Mouse (Mus musculus): ENCODE results near the gene Gsta2. TPM values are rescaled to one million over a fixed set of nuclear protein-coding genes. Genes with fewer than 3 reads are reported as not detected.

Gsta2 gene
- 0.21 TPM in 1 of 2 replicates, not detected in the other for polyA plus RNA-seq (2012; rRNA removed)

GRCm38 (mm10) chr9:78355611-78356010 is at the start of gene Gsta2:
Gsta2 (minus strand) TSS chr9:78355788.
- DNase-seq (ENCODE audit: extremely low spot score in 1 of 2, low spot score in 1 of 2), result no peak

- no peak for DNase-seq (ENCODE audit: extremely low spot score in 1 of 2, low spot score in 1 of 2)
These were observed 46.0 kb upstream of the Gsta2 start for GRCm38 (mm10) chr9:78401596-78401995.

- DNase-seq (ENCODE audit: extremely low spot score in 1 of 2, low spot score in 1 of 2), result no peak
These were observed 45.0 kb upstream of the Gsta2 start for GRCm38 (mm10) chr9:78400570-78400969.

- DNase-seq (ENCODE audit: extremely low spot score in 1 of 2, low spot score in 1 of 2), result no peak
These were observed 40.9 kb upstream of the Gsta2 start for GRCm38 (mm10) chr9:78396517-78396916.

- peak in 1 of 2 experiments; percentile 17 for DNase-seq (ENCODE audit: extremely low spot score in 1 of 2, low spot score in 1 of 2)
These were observed 40.2 kb upstream of the Gsta2 start, which contains the start of gene Ddx43 for GRCm38 (mm10) chr9:78395630-78396351. Ddx43 (plus strand) TSS chr9:78395777.

- no peak for DNase-seq (ENCODE audit: extremely low spot score in 1 of 2, low spot score in 1 of 2)
These were observed 39.6 kb upstream of the Gsta2 start for GRCm38 (mm10) chr9:78395244-78395629.

GRCm38 (mm10) chr9:78394602-78395001 is 39.0 kb upstream of the Gsta2 start:
- peak in 1 of 2 experiments; percentile 9 for DNase-seq (ENCODE audit: extremely low spot score in 1 of 2, low spot score in 1 of 2)

GRCm38 (mm10) chr9:78393741-78394140 is 38.2 kb upstream of the Gsta2 start:
- no peak for DNase-seq (ENCODE audit: extremely low spot score in 1 of 2, low spot score in 1 of 2)

GRCm38 (mm10) chr9:78389981-78390380 is 34.4 kb upstream of the Gsta2 start:
- DNase-seq (ENCODE audit: extremely low spot score in 1 of 2, low spot score in 1 of 2), result no peak

GRCm38 (mm10) chr9:78386947-78387346 is 31.4 kb upstream of the Gsta2 start:
- DNase-seq (ENCODE audit: extremely low spot score in 1 of 2, low spot score in 1 of 2), result no peak

GRCm38 (mm10) chr9:78385893-78386292 is 30.3 kb upstream of the Gsta2 start:
- no peak for DNase-seq (ENCODE audit: extremely low spot score in 1 of 2, low spot score in 1 of 2)

GRCm38 (mm10) chr9:78378113-78378785 is 22.7 kb upstream of the Gsta2 start, which contains the start of gene Ooep:
Ooep (minus strand) TSS chr9:78378725.
- DNase-seq (ENCODE audit: extremely low spot score in 1 of 2, low spot score in 1 of 2), result no peak

GRCm38 (mm10) chr9:78377546-78377945 is 22.0 kb upstream of the Gsta2 start:
- no peak for DNase-seq (ENCODE audit: extremely low spot score in 1 of 2, low spot score in 1 of 2)

GRCm38 (mm10) chr9:78375486-78375885 is 19.9 kb upstream of the Gsta2 start:
- DNase-seq (ENCODE audit: extremely low spot score in 1 of 2, low spot score in 1 of 2), result no peak

- DNase-seq (ENCODE audit: extremely low spot score in 1 of 2, low spot score in 1 of 2), result no peak
These were observed 19.3 kb upstream of the Gsta2 start for GRCm38 (mm10) chr9:78374885-78375389.

- DNase-seq (ENCODE audit: extremely low spot score in 1 of 2, low spot score in 1 of 2), result no peak
These were observed 18.8 kb upstream of the Gsta2 start for GRCm38 (mm10) chr9:78374397-78374796.

GRCm38 (mm10) chr9:78372827-78373504 is 17.4 kb upstream of the Gsta2 start:
- no peak for DNase-seq (ENCODE audit: extremely low spot score in 1 of 2, low spot score in 1 of 2)

- DNase-seq (ENCODE audit: extremely low spot score in 1 of 2, low spot score in 1 of 2), result no peak
These were observed 15.9 kb upstream of the Gsta2 start for GRCm38 (mm10) chr9:78371441-78371840.

GRCm38 (mm10) chr9:78369786-78370185 is 14.2 kb upstream of the Gsta2 start:
- no peak for DNase-seq (ENCODE audit: extremely low spot score in 1 of 2, low spot score in 1 of 2)

- DNase-seq (ENCODE audit: extremely low spot score in 1 of 2, low spot score in 1 of 2), result no peak
These were observed 13.8 kb upstream of the Gsta2 start for GRCm38 (mm10) chr9:78369349-78369748.

- no peak for DNase-seq (ENCODE audit: extremely low spot score in 1 of 2, low spot score in 1 of 2)
These were observed 13.2 kb upstream of the Gsta2 start for GRCm38 (mm10) chr9:78368671-78369293.
